Mouse (Mus musculus): ENCODE results near the gene Steap3.

GRCm38 (mm10) chr1:120296936-120297335, 24.4 kb upstream of the Steap3 start:
- no peak for TF ChIP-seq GATA1 (IDR thresholded peaks at IDR 0.05; ENCODE audit: borderline replicate concordance, low read length)
- TF ChIP-seq FLI1 (IDR thresholded peaks at IDR 0.05; ENCODE audit: low read length), result no peak

Data from megakaryocyte, embryonic 14.5 days (primary cell).